Mouse (Mus musculus): Measurements from ENCODE around the gene Unc119b. TPM values are rescaled to one million over a fixed set of nuclear protein-coding genes. Genes with fewer than 3 reads are reported as not detected.

The Unc119b gene
- polyA plus RNA-seq (2015; fragmentation: Nextera tagmentation; extraction: Ambion mirVana), result 6.9 and 8.0 TPM in 2 replicates

- no peaks in the 10 kb centered on the region; the same call in 1 of the 2 replicates for H3K36me3 ChIP-seq (replicated peaks; ENCODE audit: insufficient read depth, low read length)
- DNase-seq (peak; percentile 92), ATAC-seq (peak; percentile 99)
- WGBS (ENCODE audit: insufficient replicate concordance), result under 1% methylated on average over 52 of the region's 81 CpGs
- peak within 1 kb of the TSS; percentile 79 for H3K9ac ChIP-seq (replicated peaks)
- peak within 1 kb of the TSS; percentile 100 for H3K4me2 ChIP-seq (ENCODE audit: low read depth, low read length)
- H3K4me3 ChIP-seq (ENCODE audit: low read depth, low read length), result peak within 1 kb of the TSS; percentile 94
- H3K4me1 ChIP-seq (ENCODE audit: insufficient read depth), result peaks cover 17% of the 10 kb centered on the region
- H3K27me3 ChIP-seq (ENCODE audit: insufficient read depth, low read length), result no peaks in the 10 kb centered on the region
- TF ChIP-seq CTCF (IDR thresholded peaks at IDR 0.05; ENCODE audit: low read depth) (no peak), EP300 (IDR thresholded peaks at IDR 0.05; ENCODE audit: low read depth) (no peak)
- H3K9me3 ChIP-seq (ENCODE audit: low read length), result no peaks in the 10 kb centered on the region
- H3K27ac ChIP-seq (ENCODE audit: low read depth), result peak within 1 kb of the TSS; percentile 57; the same call in 1 of the 2 replicates
Observed at GRCm38 (mm10) chr5:115134234-115135165, at the start of gene Unc119b. Gene Unc119b, minus strand, starts transcription at chr5:115134975.

- Histone ChIP-seq H3K27ac (ENCODE audit: low read depth) (no peak overlapping the region), H3K4me2 (ENCODE audit: low read depth, low read length) (no peak overlapping the region), H3K9ac (replicated peaks) (no peak overlapping the region), H3K27me3 (ENCODE audit: insufficient read depth, low read length) (peaks cover 40% of the 10 kb centered on the region), H3K4me3 (ENCODE audit: low read depth, low read length) (no peak overlapping the region), H3K36me3 (replicated peaks; ENCODE audit: insufficient read depth, low read length) (no peaks in the 10 kb centered on the region), H3K9me3 (ENCODE audit: low read length) (no peaks in the 10 kb centered on the region), H3K4me1 (ENCODE audit: insufficient read depth) (peaks cover 9% of the 10 kb centered on the region)
- WGBS (ENCODE audit: insufficient replicate concordance), result 42% methylated on average over 10 of the region's 10 CpGs
- ATAC-seq (no peak), DNase-seq (no peak)
- TF ChIP-seq CTCF (IDR thresholded peaks at IDR 0.05; ENCODE audit: low read depth) (no peak), EP300 (IDR thresholded peaks at IDR 0.05; ENCODE audit: low read depth) (no peak)
Observed at GRCm38 (mm10) chr5:115183482-115183881, 48.7 kb upstream of the Unc119b start.

GRCm38 (mm10) chr5:115182925-115183324 is 48.1 kb upstream of the Unc119b start:
- DNase-seq (no peak), ATAC-seq (no peak)
- H3K4me2 ChIP-seq (ENCODE audit: low read depth, low read length), result no peak overlapping the region
- no peak overlapping the region for H3K27ac ChIP-seq (ENCODE audit: low read depth)
- peaks cover 9% of the 10 kb centered on the region for H3K4me1 ChIP-seq (ENCODE audit: insufficient read depth)
- TF ChIP-seq EP300 (IDR thresholded peaks at IDR 0.05; ENCODE audit: low read depth) (no peak), CTCF (IDR thresholded peaks at IDR 0.05; ENCODE audit: low read depth) (no peak)
- H3K9ac ChIP-seq (replicated peaks), result no peak overlapping the region
- WGBS (ENCODE audit: insufficient replicate concordance), result 60% methylated on average over 8 of the region's 8 CpGs
- H3K36me3 ChIP-seq (replicated peaks; ENCODE audit: insufficient read depth, low read length), result no peaks in the 10 kb centered on the region
- H3K9me3 ChIP-seq (ENCODE audit: low read length), result no peaks in the 10 kb centered on the region
- peaks cover 40% of the 10 kb centered on the region for H3K27me3 ChIP-seq (ENCODE audit: insufficient read depth, low read length)
- no peak overlapping the region for H3K4me3 ChIP-seq (ENCODE audit: low read depth, low read length)

GRCm38 (mm10) chr5:115181248-115181940 is 46.6 kb upstream of the Unc119b start:
- peaks cover 27% of the 10 kb centered on the region for H3K27me3 ChIP-seq (ENCODE audit: insufficient read depth, low read length)

GRCm38 (mm10) chr5:115179596-115179995 is 44.8 kb upstream of the Unc119b start:
- Histone ChIP-seq H3K27me3 (ENCODE audit: insufficient read depth, low read length) (peaks cover 10% of the 10 kb centered on the region; the same call in 1 of the 2 replicates), H3K9me3 (ENCODE audit: low read length) (no peaks in the 10 kb centered on the region), H3K4me2 (ENCODE audit: low read depth, low read length) (no peak overlapping the region), H3K27ac (ENCODE audit: low read depth) (no peak overlapping the region), H3K4me3 (ENCODE audit: low read depth, low read length) (no peak overlapping the region), H3K9ac (replicated peaks) (no peak overlapping the region), H3K36me3 (replicated peaks; ENCODE audit: insufficient read depth, low read length) (no peaks in the 10 kb centered on the region), H3K4me1 (ENCODE audit: insufficient read depth) (no peaks in the 10 kb centered on the region; the same call in 1 of the 2 replicates)
- DNase-seq (no peak), ATAC-seq (no peak)
- no peak for TF ChIP-seq CTCF (IDR thresholded peaks at IDR 0.05; ENCODE audit: low read depth)
- no peak for TF ChIP-seq EP300 (IDR thresholded peaks at IDR 0.05; ENCODE audit: low read depth)
- WGBS (ENCODE audit: insufficient replicate concordance), result 86% methylated on average over 11 of the region's 11 CpGs

More at GRCm38 (mm10) chr5:115181248-115181940, 46.6 kb upstream of the Unc119b start:
- no peaks in the 10 kb centered on the region; the same call in 1 of the 2 replicates for H3K4me1 ChIP-seq (ENCODE audit: insufficient read depth)
- H3K27ac ChIP-seq (ENCODE audit: low read depth), result no peak overlapping the region
- WGBS (ENCODE audit: insufficient replicate concordance), result 63% methylated on average over 13 of the region's 13 CpGs
- no peak overlapping the region for H3K9ac ChIP-seq (replicated peaks)
- no peak for DNase-seq
- H3K9me3 ChIP-seq (ENCODE audit: low read length), result no peaks in the 10 kb centered on the region
- peak; percentile 5; the same call in 1 of the 2 replicates for ATAC-seq
- no peak overlapping the region for H3K4me3 ChIP-seq (ENCODE audit: low read depth, low read length)
- no peaks in the 10 kb centered on the region for H3K36me3 ChIP-seq (replicated peaks; ENCODE audit: insufficient read depth, low read length)
- H3K4me2 ChIP-seq (ENCODE audit: low read depth, low read length), result no peak overlapping the region
- TF ChIP-seq EP300 (IDR thresholded peaks at IDR 0.05; ENCODE audit: low read depth), result no peak
- TF ChIP-seq CTCF (IDR thresholded peaks at IDR 0.05; ENCODE audit: low read depth), result no peak

GRCm38 (mm10) chr5:115177866-115178265 is 43.1 kb upstream of the Unc119b start:
- ATAC-seq (no peak), DNase-seq (no peak)
- Histone ChIP-seq H3K4me1 (ENCODE audit: insufficient read depth) (no peaks in the 10 kb centered on the region), H3K9me3 (ENCODE audit: low read length) (no peaks in the 10 kb centered on the region), H3K4me2 (ENCODE audit: low read depth, low read length) (no peak overlapping the region), H3K36me3 (replicated peaks; ENCODE audit: insufficient read depth, low read length) (no peaks in the 10 kb centered on the region), H3K27me3 (ENCODE audit: insufficient read depth, low read length) (0 out of 2 replicates have a peak, but pooled peaks cover 4% of the 10 kb centered on the region), H3K4me3 (ENCODE audit: low read depth, low read length) (no peak overlapping the region), H3K9ac (replicated peaks) (no peak overlapping the region), H3K27ac (ENCODE audit: low read depth) (no peak overlapping the region)
- 73% methylated on average over 6 of the region's 6 CpGs for WGBS (ENCODE audit: insufficient replicate concordance)
- TF ChIP-seq CTCF (IDR thresholded peaks at IDR 0.05; ENCODE audit: low read depth) (no peak), EP300 (IDR thresholded peaks at IDR 0.05; ENCODE audit: low read depth) (no peak)

All from liver, postnatal 0 days (tissue).